Mouse (Mus musculus) hindbrain, embryonic 16.5 days (tissue): ENCODE results near the gene Ing1. TPM values are rescaled to one million over a fixed set of nuclear protein-coding genes. Genes with fewer than 3 reads are reported as not detected.

Experiments used
- ATAC-seq: fragments of 200-750 bp; cut with Nextera tagmentation; 2 replicates; pipeline ENCODE4 v1.8.0; 2017; ENCODE audit warnings: moderate TSS enrichment, moderate library complexity
- H3K27ac ChIP-seq: fragments of 300-500 bp; sonication (generic); 2 replicates; pipeline ENCODE4 v1.5.1; 2014; ENCODE audit warnings: low read depth, mild to moderate bottlenecking, control low read depth, low read length, moderate library complexity
- H3K27me3 ChIP-seq: fragments of 300-500 bp; sonication (generic); replicated peaks from 2 replicates; pipeline ENCODE4 v1.6.1; 2014; ENCODE audit warnings: low read length; ENCODE audit not compliant: control insufficient read depth, insufficient read depth
- H3K36me3 ChIP-seq: fragments of 300-500 bp; sonication (generic); 2 replicates; pipeline ENCODE4 v1.6.1; 2014; ENCODE audit warnings: mild to moderate bottlenecking, low read length, moderate library complexity, mixed read lengths; ENCODE audit not compliant: control insufficient read depth, insufficient read depth
- H3K4me1 ChIP-seq: fragments of 300-500 bp; sonication (generic); 2 replicates; pipeline ENCODE4 v1.6.1; 2014; ENCODE audit warnings: low read depth, low read length; ENCODE audit not compliant: control insufficient read depth, insufficient read depth
- H3K4me2 ChIP-seq: fragments of 300-500 bp; sonication (generic); 2 replicates; pipeline ENCODE4 v1.6.1; 2014; ENCODE audit warnings: mild to moderate bottlenecking, low read length, control low read depth, moderate library complexity
- H3K4me3 ChIP-seq: fragments of 300-500 bp; sonication (generic); 2 replicates; pipeline ENCODE4 v1.5.1; 2014; ENCODE audit warnings: mild to moderate bottlenecking, low read length, control low read depth, moderate library complexity
- H3K9ac ChIP-seq: fragments of 300-500 bp; sonication (generic); 2 replicates; pipeline ENCODE4 v1.6.1; 2014; ENCODE audit warnings: low read depth, mild to moderate bottlenecking, control low read depth, low read length, moderate library complexity
- H3K9me3 ChIP-seq: fragments of 300-500 bp; sonication (generic); 2 replicates; pipeline ENCODE4 v1.6.1; 2014; ENCODE audit warnings: mild to moderate bottlenecking, low read length, moderate library complexity; ENCODE audit not compliant: control insufficient read depth
- WGBS: fragments of 180-500 bp; shearing (Covaris S2); extraction: QIAGEN DNeasy Blood & Tissue Kit; methylation state at CpG from one replicate; pipeline ENCODE4 v1.1.7; 2014; 5-methylcytosine and 5-hydroxymethylcytosine counted together
- polyA plus RNA-seq: library from polyadenylated mRNA; unstranded; fragments of >200 nt; fragmentation: Nextera tagmentation; extraction: Ambion mirVana; gene quantifications from 2 replicates; pipeline ENCODE4 v1.2.1, GENCODE M21; 2015

The Ing1 gene
- polyA plus RNA-seq, 1 experiment from 2014 or later: 31.3 TPM

- Histone ChIP-seq H3K4me2 (no peak overlapping the region), H3K4me3 (no peak overlapping the region), H3K27ac (no peak overlapping the region), H3K36me3 (peaks cover 2% of the 10 kb centered on the region; the same call in 1 of the 2 replicates), H3K9ac (no peak overlapping the region), H3K9me3 (no peaks in the 10 kb centered on the region), H3K4me1 (no peaks in the 10 kb centered on the region), H3K27me3 (no peaks in the 10 kb centered on the region)
- no peak for ATAC-seq
- WGBS: 86% methylated on average over 10 of the region's 10 CpGs
Measured at GRCm38 (mm10) chr8:11571950-11572349, 16.6 kb downstream of the Ing1 start.

GRCm38 (mm10) chr8:11572428-11572827 is 17.1 kb downstream of the Ing1 start:
- Histone ChIP-seq H3K27ac (no peak overlapping the region), H3K4me1 (no peaks in the 10 kb centered on the region), H3K36me3 (no peaks in the 10 kb centered on the region), H3K27me3 (no peaks in the 10 kb centered on the region), H3K4me3 (no peak overlapping the region), H3K9me3 (no peaks in the 10 kb centered on the region), H3K4me2 (no peak overlapping the region), H3K9ac (no peak overlapping the region)
- no peak for ATAC-seq
- 80% methylated on average over 6 of the region's 6 CpGs for WGBS

GRCm38 (mm10) chr8:11574911-11575603 is 19.7 kb downstream of the Ing1 start:
- no peak overlapping the region for H3K9ac ChIP-seq
- H3K36me3 ChIP-seq: no peaks in the 10 kb centered on the region
- WGBS: 82% methylated on average over 9 of the region's 9 CpGs
- H3K9me3 ChIP-seq: no peaks in the 10 kb centered on the region
- no peak overlapping the region for H3K4me3 ChIP-seq
- no peak for ATAC-seq
- no peak overlapping the region for H3K4me2 ChIP-seq
- no peaks in the 10 kb centered on the region for H3K4me1 ChIP-seq
- no peak overlapping the region for H3K27ac ChIP-seq
- no peaks in the 10 kb centered on the region for H3K27me3 ChIP-seq

- 59% methylated on average over 16 of the region's 16 CpGs for WGBS
- Histone ChIP-seq H3K9ac (no peak overlapping the region), H3K36me3 (no peaks in the 10 kb centered on the region), H3K4me3 (no peak overlapping the region), H3K4me1 (no peaks in the 10 kb centered on the region), H3K4me2 (no peak overlapping the region), H3K9me3 (no peaks in the 10 kb centered on the region), H3K27ac (no peak overlapping the region), H3K27me3 (no peaks in the 10 kb centered on the region)
- no peak for ATAC-seq
Measured at GRCm38 (mm10) chr8:11575604-11576384, 20.4 kb downstream of the Ing1 start.

GRCm38 (mm10) chr8:11585513-11586373 is 30.4 kb downstream of the Ing1 start:
- ATAC-seq: no peak
- Histone ChIP-seq H3K27me3 (no peaks in the 10 kb centered on the region), H3K27ac (no peak overlapping the region), H3K9me3 (peaks cover 7% of the 10 kb centered on the region; the same call in 1 of the 2 replicates), H3K36me3 (no peaks in the 10 kb centered on the region), H3K4me1 (no peaks in the 10 kb centered on the region), H3K9ac (no peak overlapping the region), H3K4me2 (no peak overlapping the region), H3K4me3 (no peak overlapping the region)
- 86% methylated on average over 21 of the region's 21 CpGs for WGBS

GRCm38 (mm10) chr8:11586374-11586745 is 31.0 kb downstream of the Ing1 start:
- Histone ChIP-seq H3K36me3 (no peaks in the 10 kb centered on the region), H3K27me3 (no peaks in the 10 kb centered on the region), H3K4me1 (no peaks in the 10 kb centered on the region), H3K9me3 (peaks cover 7% of the 10 kb centered on the region; the same call in 1 of the 2 replicates), H3K4me3 (no peak overlapping the region), H3K9ac (no peak overlapping the region), H3K4me2 (no peak overlapping the region), H3K27ac (no peak overlapping the region)
- 85% methylated on average over 2 of the region's 2 CpGs for WGBS
- ATAC-seq: no peak

GRCm38 (mm10) chr8:11591837-11592236 is 36.5 kb downstream of the Ing1 start:
- H3K4me1 ChIP-seq: no peaks in the 10 kb centered on the region
- no peaks in the 10 kb centered on the region for H3K27me3 ChIP-seq
- ATAC-seq: no peak
- no peaks in the 10 kb centered on the region for H3K36me3 ChIP-seq
- H3K4me2 ChIP-seq: no peak overlapping the region
- H3K9ac ChIP-seq: no peak overlapping the region
- no peak overlapping the region for H3K27ac ChIP-seq
- H3K4me3 ChIP-seq: no peak overlapping the region
- no peaks in the 10 kb centered on the region for H3K9me3 ChIP-seq
- 81% methylated on average over 4 of the region's 4 CpGs for WGBS

GRCm38 (mm10) chr8:11592296-11592695 is 36.9 kb downstream of the Ing1 start:
- Histone ChIP-seq H3K36me3 (no peaks in the 10 kb centered on the region), H3K9me3 (no peaks in the 10 kb centered on the region), H3K4me1 (no peaks in the 10 kb centered on the region), H3K9ac (no peak overlapping the region), H3K4me2 (no peak overlapping the region), H3K4me3 (no peak overlapping the region), H3K27ac (no peak overlapping the region), H3K27me3 (no peaks in the 10 kb centered on the region)
- WGBS: 51% methylated on average over 13 of the region's 13 CpGs
- no peak for ATAC-seq
